Mouse (Mus musculus) small intestine, adult 2 months (tissue): ENCODE measurements around the gene Cabp4.

ENCODE experiments used
- CTCF ChIP-seq: fragments of 200-500 bp; IDR thresholded peaks from 2 replicates; pipeline ENCODE4 v1.5.1; 2012; ENCODE audit warnings: low read depth, mild to moderate bottlenecking, control low read depth, inconsistent platforms, low read length, moderate library complexity, mixed read lengths; ENCODE audit not compliant: insufficient replicate concordance, insufficient read length; ENCODE audit errors: extremely low read depth
- POLR2A ChIP-seq: fragments of 200-500 bp; IDR thresholded peaks from 2 replicates; pipeline ENCODE4 v1.6.1; 2012; ENCODE audit warnings: low read depth, mild to moderate bottlenecking, control low read depth, inconsistent platforms, low read length, moderate library complexity

DNA sequence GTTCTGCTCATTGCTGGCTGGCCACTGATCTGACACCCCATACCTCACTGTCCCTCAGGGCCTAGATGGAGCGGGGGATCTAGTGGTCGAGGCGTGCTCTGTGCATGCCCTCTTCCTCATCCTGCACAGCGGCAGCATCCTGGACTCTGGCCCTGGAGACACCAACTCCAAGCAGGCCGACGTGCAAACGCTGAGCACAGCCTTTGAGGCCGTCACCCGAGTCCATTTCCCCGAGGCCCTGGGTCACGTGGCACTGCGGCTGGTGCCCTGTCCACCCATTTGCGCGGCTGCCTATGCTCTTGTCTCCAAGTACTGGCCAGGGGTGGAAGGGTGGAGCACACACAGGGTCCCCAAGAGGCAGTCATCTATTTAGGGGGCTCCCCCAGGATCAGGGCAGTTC is 37.2 kb downstream of the Cabp4 start:
- TF ChIP-seq POLR2A (no peak), CTCF (no peak)
